Mouse (Mus musculus): Measurements from ENCODE around the gene Lingo1. TPM values are rescaled to one million over a fixed set of nuclear protein-coding genes. Genes with fewer than 3 reads are reported as not detected.

Lingo1 gene
- polyA plus RNA-seq, 1 experiment from 2014 or later: 1.9 TPM

DNA sequence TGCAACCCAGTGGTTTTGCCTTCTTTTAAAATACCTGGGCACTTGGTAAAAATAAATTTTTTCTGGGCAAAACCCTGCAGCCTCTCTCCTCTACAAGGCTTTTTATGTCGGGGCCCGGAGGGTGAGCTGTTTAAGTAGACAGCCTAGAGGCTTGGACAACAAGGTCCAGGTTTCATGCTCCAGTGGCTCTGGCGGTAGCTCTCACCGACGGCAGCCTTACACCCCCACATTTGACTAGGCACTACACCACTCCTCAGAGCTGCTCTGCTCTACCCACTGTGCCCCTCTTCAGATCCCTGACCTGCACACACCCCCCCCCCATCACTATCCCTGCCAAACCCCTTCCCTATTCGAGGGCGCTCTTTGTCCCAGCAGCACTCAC lies 212.2 kb downstream of the Lingo1 start:
- Histone ChIP-seq H3K27me3 (ENCODE audit: control insufficient read depth, insufficient read depth, low read length) (no peaks in the 10 kb centered on the region), H3K4me1 (ENCODE audit: control insufficient read depth in 2 of 2, insufficient read depth in 2 of 2, low read length in 2 of 2) (no peaks in the 10 kb centered on the region), H3K4me2 (ENCODE audit: low read length) (no peak overlapping the region), H3K9ac (ENCODE audit: low read length) (no peak overlapping the region), H3K9me3 (ENCODE audit: control insufficient read depth, low read length) (no peaks in the 10 kb centered on the region), H3K4me3 (ENCODE audit: control insufficient read depth in 1 of 2, insufficient read depth in 1 of 2, low read depth in 1 of 2, low read length in 2 of 2) (no peak overlapping the region), H3K27ac (replicated peaks in 1 of 2; ENCODE audit: control insufficient read depth in 1 of 2, insufficient read depth in 1 of 2, low read depth in 2 of 2, low read length in 2 of 2) (no peak overlapping the region), H3K36me3 (ENCODE audit: control insufficient read depth, insufficient read depth, low read length) (no peaks in the 10 kb centered on the region)
- WGBS: 76% methylated on average over 7 of the region's 7 CpGs
- no peak for ATAC-seq (ENCODE audit: insufficient number of reproducible peaks, insufficient read depth, low FRiP score, low read depth)

DNA sequence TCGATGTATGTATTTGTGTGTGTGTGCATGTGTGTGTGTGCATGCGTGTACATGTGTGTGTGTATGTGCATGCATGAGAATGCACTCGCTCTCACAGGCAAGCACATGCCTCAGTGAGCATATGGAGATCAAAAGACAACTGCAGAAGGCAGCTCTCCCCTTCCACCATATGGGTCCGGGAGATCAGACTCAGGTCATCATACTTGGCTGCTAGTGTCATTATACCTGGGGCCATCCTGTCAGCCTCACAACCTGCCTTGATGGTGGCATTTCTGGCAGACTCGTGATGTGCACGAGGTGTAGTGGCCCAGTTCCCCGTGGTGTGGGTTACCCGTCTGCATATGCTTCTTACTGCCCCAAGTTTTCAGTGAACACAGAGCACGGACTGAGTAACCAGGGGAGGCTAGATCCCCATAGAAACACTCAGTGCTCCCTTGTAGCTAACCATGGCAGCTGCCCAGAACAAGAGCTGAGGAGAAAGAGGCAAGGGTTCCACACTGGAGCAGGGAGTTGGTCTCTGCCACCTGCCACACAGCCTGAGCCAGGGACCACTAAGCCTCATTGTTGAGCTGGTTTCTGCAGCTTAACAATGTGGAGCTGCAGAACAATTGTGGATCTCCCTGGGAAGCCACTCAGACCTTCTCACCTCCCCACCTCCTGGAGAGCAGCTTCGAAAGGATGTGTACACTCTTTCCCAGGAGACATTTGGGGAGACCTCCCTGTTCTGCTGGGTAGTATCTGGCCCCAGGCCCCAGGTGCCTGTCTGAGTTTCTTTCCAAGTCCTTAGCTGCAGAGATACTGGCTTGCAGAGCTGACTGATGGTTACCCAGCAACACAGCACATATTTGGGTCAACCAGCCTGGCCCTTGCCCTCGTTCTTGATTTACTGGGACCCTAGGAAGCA lies 212.9 kb downstream of the Lingo1 start:
- H3K27ac ChIP-seq (replicated peaks in 1 of 2; ENCODE audit: control insufficient read depth in 1 of 2, insufficient read depth in 1 of 2, low read depth in 2 of 2, low read length in 2 of 2): no peak overlapping the region
- H3K4me2 ChIP-seq (ENCODE audit: low read length): no peak overlapping the region
- no peaks in the 10 kb centered on the region for H3K27me3 ChIP-seq (ENCODE audit: control insufficient read depth, insufficient read depth, low read length)
- no peak overlapping the region for H3K9ac ChIP-seq (ENCODE audit: low read length)
- ATAC-seq (ENCODE audit: insufficient number of reproducible peaks, insufficient read depth, low FRiP score, low read depth): no peak
- H3K4me1 ChIP-seq (ENCODE audit: control insufficient read depth in 2 of 2, insufficient read depth in 2 of 2, low read length in 2 of 2): no peaks in the 10 kb centered on the region
- 67% methylated on average over 11 of the region's 11 CpGs for WGBS
- no peaks in the 10 kb centered on the region for H3K9me3 ChIP-seq (ENCODE audit: control insufficient read depth, low read length)
- H3K36me3 ChIP-seq (ENCODE audit: control insufficient read depth, insufficient read depth, low read length): no peaks in the 10 kb centered on the region
- no peak overlapping the region for H3K4me3 ChIP-seq (ENCODE audit: control insufficient read depth in 1 of 2, insufficient read depth in 1 of 2, low read depth in 1 of 2, low read length in 2 of 2)

DNA sequence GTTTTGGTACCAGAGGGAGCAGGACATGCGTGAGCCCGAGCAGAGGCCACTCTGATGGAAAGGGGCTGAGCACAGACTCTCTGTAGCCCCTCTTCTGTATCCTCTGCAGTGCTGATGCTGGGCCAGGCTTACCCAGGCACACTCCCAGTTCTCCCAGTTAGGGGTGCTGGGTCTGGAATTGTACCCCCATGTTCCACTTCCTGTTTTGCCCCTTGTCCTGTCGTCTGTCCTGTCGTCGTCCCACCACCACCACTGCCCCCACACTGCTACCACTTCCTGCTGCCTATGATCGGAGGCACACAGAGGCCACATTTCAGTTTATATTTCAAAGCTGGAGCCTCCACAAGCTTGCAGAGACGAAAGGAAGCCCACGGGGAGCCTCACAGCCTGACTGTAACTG lies 213.6 kb downstream of the Lingo1 start:
- Histone ChIP-seq H3K27me3 (ENCODE audit: control insufficient read depth, insufficient read depth, low read length) (no peaks in the 10 kb centered on the region), H3K9me3 (ENCODE audit: control insufficient read depth, low read length) (no peaks in the 10 kb centered on the region), H3K9ac (ENCODE audit: low read length) (no peak overlapping the region), H3K27ac (replicated peaks in 1 of 2; ENCODE audit: control insufficient read depth in 1 of 2, insufficient read depth in 1 of 2, low read depth in 2 of 2, low read length in 2 of 2) (no peak overlapping the region), H3K4me3 (ENCODE audit: control insufficient read depth in 1 of 2, insufficient read depth in 1 of 2, low read depth in 1 of 2, low read length in 2 of 2) (no peak overlapping the region), H3K4me1 (ENCODE audit: control insufficient read depth in 2 of 2, insufficient read depth in 2 of 2, low read length in 2 of 2) (no peaks in the 10 kb centered on the region), H3K4me2 (ENCODE audit: low read length) (no peak overlapping the region), H3K36me3 (ENCODE audit: control insufficient read depth, insufficient read depth, low read length) (no peaks in the 10 kb centered on the region)
- ATAC-seq (ENCODE audit: insufficient number of reproducible peaks, insufficient read depth, low FRiP score, low read depth): no peak
- WGBS: 60% methylated on average over 8 of the region's 8 CpGs

DNA sequence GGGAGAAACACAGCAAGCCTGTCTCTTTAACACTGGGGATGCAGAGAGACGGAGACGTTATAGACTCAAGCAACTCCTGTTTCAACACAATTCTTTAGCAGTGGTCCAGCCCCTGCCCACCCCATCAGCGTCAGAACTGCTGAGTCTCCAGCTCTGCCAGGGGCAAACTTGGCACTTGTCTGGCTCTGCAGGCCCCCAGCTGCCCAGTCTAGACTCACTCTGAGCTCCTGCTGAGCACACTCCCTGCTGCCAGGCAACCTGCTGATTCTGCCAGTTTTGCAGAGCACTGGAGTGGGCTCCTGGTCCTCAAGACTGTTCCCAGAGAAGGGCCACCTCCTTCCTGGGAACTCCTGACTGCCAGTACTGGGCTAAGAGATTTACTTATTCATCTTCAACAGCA lies 214.6 kb downstream of the Lingo1 start:
- no peak overlapping the region for H3K4me2 ChIP-seq (ENCODE audit: low read length)
- no peak overlapping the region for H3K4me3 ChIP-seq (ENCODE audit: control insufficient read depth in 1 of 2, insufficient read depth in 1 of 2, low read depth in 1 of 2, low read length in 2 of 2)
- no peaks in the 10 kb centered on the region for H3K27me3 ChIP-seq (ENCODE audit: control insufficient read depth, insufficient read depth, low read length)
- H3K9me3 ChIP-seq (ENCODE audit: control insufficient read depth, low read length): no peaks in the 10 kb centered on the region
- no peak overlapping the region for H3K27ac ChIP-seq (replicated peaks in 1 of 2; ENCODE audit: control insufficient read depth in 1 of 2, insufficient read depth in 1 of 2, low read depth in 2 of 2, low read length in 2 of 2)
- no peaks in the 10 kb centered on the region for H3K36me3 ChIP-seq (ENCODE audit: control insufficient read depth, insufficient read depth, low read length)
- no peak overlapping the region for H3K9ac ChIP-seq (ENCODE audit: low read length)
- WGBS: 50% methylated on average over 3 of the region's 3 CpGs
- H3K4me1 ChIP-seq (ENCODE audit: control insufficient read depth in 2 of 2, insufficient read depth in 2 of 2, low read length in 2 of 2): no peaks in the 10 kb centered on the region
- ATAC-seq (ENCODE audit: insufficient number of reproducible peaks, insufficient read depth, low FRiP score, low read depth): no peak

GRCm38 (mm10) chr9:56581016-56581415 lies 215.3 kb downstream of the Lingo1 start:
- Histone ChIP-seq H3K9ac (ENCODE audit: low read length) (no peak overlapping the region), H3K27ac (replicated peaks in 1 of 2; ENCODE audit: control insufficient read depth in 1 of 2, insufficient read depth in 1 of 2, low read depth in 2 of 2, low read length in 2 of 2) (no peak overlapping the region), H3K4me2 (ENCODE audit: low read length) (no peak overlapping the region), H3K9me3 (ENCODE audit: control insufficient read depth, low read length) (no peaks in the 10 kb centered on the region), H3K36me3 (ENCODE audit: control insufficient read depth, insufficient read depth, low read length) (no peaks in the 10 kb centered on the region), H3K27me3 (ENCODE audit: control insufficient read depth, insufficient read depth, low read length) (no peaks in the 10 kb centered on the region), H3K4me1 (ENCODE audit: control insufficient read depth in 2 of 2, insufficient read depth in 2 of 2, low read length in 2 of 2) (no peaks in the 10 kb centered on the region), H3K4me3 (ENCODE audit: control insufficient read depth in 1 of 2, insufficient read depth in 1 of 2, low read depth in 1 of 2, low read length in 2 of 2) (no peak overlapping the region)
- no peak for ATAC-seq (ENCODE audit: insufficient number of reproducible peaks, insufficient read depth, low FRiP score, low read depth)
- 72% methylated on average over 8 of the region's 8 CpGs for WGBS

DNA sequence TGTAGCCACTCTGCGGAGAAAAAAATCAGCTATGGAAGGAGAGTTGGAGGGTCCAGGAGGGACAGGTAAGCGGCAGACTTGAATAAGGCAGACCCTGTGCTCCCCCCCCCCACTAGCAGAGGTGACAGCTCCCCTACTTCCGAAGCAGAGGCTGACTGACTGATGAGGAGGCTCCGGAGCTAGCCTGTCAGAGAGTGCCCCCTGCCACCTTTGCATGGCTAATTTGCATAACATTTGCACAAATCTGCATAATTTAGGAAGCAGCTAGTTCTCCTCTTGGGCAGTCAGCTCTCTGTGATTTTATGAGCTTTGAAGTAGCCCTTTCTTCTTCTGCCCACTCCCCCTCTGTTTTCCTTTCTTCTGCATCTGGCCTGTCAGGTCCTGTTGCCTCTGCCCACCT lies 216.2 kb downstream of the Lingo1 start:
- 21% methylated on average over 4 of the region's 4 CpGs for WGBS
- no peaks in the 10 kb centered on the region for H3K36me3 ChIP-seq (ENCODE audit: control insufficient read depth, insufficient read depth, low read length)
- H3K9me3 ChIP-seq (ENCODE audit: control insufficient read depth, low read length): no peaks in the 10 kb centered on the region
- H3K27me3 ChIP-seq (ENCODE audit: control insufficient read depth, insufficient read depth, low read length): no peaks in the 10 kb centered on the region
- H3K4me2 ChIP-seq (ENCODE audit: low read length): no peak overlapping the region
- no peak overlapping the region for H3K9ac ChIP-seq (ENCODE audit: low read length)
- no peaks in the 10 kb centered on the region for H3K4me1 ChIP-seq (ENCODE audit: control insufficient read depth in 2 of 2, insufficient read depth in 2 of 2, low read length in 2 of 2)
- no peak for ATAC-seq (ENCODE audit: insufficient number of reproducible peaks, insufficient read depth, low FRiP score, low read depth)
- no peak overlapping the region for H3K4me3 ChIP-seq (ENCODE audit: control insufficient read depth in 1 of 2, insufficient read depth in 1 of 2, low read depth in 1 of 2, low read length in 2 of 2)
- H3K27ac ChIP-seq (replicated peaks in 1 of 2; ENCODE audit: control insufficient read depth in 1 of 2, insufficient read depth in 1 of 2, low read depth in 2 of 2, low read length in 2 of 2): no peak overlapping the region

GRCm38 (mm10) chr9:56577405-56577804 lies 218.9 kb downstream of the Lingo1 start:
- Histone ChIP-seq H3K4me3 (ENCODE audit: control insufficient read depth in 1 of 2, insufficient read depth in 1 of 2, low read depth in 1 of 2, low read length in 2 of 2) (no peak overlapping the region), H3K27ac (replicated peaks in 1 of 2; ENCODE audit: control insufficient read depth in 1 of 2, insufficient read depth in 1 of 2, low read depth in 2 of 2, low read length in 2 of 2) (no peak overlapping the region), H3K4me1 (ENCODE audit: control insufficient read depth in 2 of 2, insufficient read depth in 2 of 2, low read length in 2 of 2) (no peaks in the 10 kb centered on the region), H3K9me3 (ENCODE audit: control insufficient read depth, low read length) (no peaks in the 10 kb centered on the region), H3K36me3 (ENCODE audit: control insufficient read depth, insufficient read depth, low read length) (no peaks in the 10 kb centered on the region), H3K27me3 (ENCODE audit: control insufficient read depth, insufficient read depth, low read length) (no peaks in the 10 kb centered on the region), H3K4me2 (ENCODE audit: low read length) (no peak overlapping the region), H3K9ac (ENCODE audit: low read length) (no peak overlapping the region)
- WGBS: 73% methylated on average over 11 of the region's 11 CpGs
- ATAC-seq (ENCODE audit: insufficient number of reproducible peaks, insufficient read depth, low FRiP score, low read depth): no peak
